Mouse (Mus musculus) monocyte, adult 5-6 weeks (primary cell): ENCODE measurements around the gene Mptx2. TPM values are rescaled to one million over a fixed set of nuclear protein-coding genes. Genes with fewer than 3 reads are reported as not detected.
A peak's percentile ranks its signal among the peaks of the same experiment; 100 is the strongest.
"Not testable (repeated sequence)": the region's sequence is repeated elsewhere in the genome, so short reads cannot be mapped to it uniquely, and the experiment has no call there.

Source experiments
- ATAC-seq: fragments of 153-309, 156-312 bp; replicated peaks from 2 replicates; pipeline ENCODE4 v1.8.0; 2017; ENCODE audit warnings: mild to moderate bottlenecking; ENCODE audit not compliant: low TSS enrichment, insufficient number of reproducible peaks, severe bottlenecking, poor library complexity, low FRiP score
- total RNA-seq: library from RNA; stranded (forward); fragments of 200-1000, 200-491, 200-594 nt; gene quantifications from 3 replicates; pipeline ENCODE4 v1.2.3, GENCODE M21; 2017

Gene Mptx2
- total RNA-seq: not detected in 3 replicates

GRCm38 (mm10) chr1:173277677-173278076 lies at the start of gene Mptx2:
TSS of gene Mptx2 (minus strand) at chr1:173277777.
- ATAC-seq: no peak

DNA sequence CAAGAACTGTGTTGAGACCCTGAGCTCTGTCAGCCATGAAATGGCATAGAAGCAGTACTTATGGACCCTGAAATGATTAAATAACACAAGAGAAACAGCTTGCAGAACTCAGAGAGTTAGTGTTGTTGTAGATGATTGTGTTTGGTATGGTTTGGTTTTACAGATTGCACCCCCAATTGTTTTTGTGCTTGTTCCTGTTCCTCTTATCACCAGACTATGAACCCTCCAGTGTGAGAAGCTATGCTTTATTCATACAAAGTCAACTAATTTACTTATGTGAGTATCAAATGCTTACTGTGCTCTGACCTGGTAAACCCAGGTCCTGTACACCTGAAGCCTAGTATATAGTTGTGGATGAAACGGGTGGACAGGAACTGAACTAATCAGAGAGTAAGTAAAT lies 49.0 kb upstream of the Mptx2 start:
- ATAC-seq: no peak

- ATAC-seq: no peak
Measured at GRCm38 (mm10) chr1:173325395-173325794, 47.8 kb upstream of the Mptx2 start.

DNA sequence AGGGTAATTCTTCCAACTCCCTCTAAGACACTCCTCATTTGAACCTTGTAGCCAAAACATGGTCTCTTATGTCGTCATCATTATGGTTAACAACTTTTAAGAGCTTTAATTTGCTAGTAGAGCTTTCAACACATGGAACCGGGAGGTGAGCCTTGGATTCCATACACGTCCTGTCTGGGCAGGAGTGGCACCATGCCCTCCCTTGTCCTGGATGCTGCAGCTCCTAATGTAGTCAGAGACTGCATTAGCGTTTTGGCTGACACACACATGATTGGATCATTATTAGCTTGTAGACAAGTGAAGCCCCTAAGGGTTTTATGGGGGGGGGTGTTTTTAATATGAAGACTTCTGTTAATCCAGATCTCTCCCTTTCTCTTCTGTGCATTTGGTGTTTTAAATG lies 47.4 kb upstream of the Mptx2 start:
- ATAC-seq: no peak

DNA sequence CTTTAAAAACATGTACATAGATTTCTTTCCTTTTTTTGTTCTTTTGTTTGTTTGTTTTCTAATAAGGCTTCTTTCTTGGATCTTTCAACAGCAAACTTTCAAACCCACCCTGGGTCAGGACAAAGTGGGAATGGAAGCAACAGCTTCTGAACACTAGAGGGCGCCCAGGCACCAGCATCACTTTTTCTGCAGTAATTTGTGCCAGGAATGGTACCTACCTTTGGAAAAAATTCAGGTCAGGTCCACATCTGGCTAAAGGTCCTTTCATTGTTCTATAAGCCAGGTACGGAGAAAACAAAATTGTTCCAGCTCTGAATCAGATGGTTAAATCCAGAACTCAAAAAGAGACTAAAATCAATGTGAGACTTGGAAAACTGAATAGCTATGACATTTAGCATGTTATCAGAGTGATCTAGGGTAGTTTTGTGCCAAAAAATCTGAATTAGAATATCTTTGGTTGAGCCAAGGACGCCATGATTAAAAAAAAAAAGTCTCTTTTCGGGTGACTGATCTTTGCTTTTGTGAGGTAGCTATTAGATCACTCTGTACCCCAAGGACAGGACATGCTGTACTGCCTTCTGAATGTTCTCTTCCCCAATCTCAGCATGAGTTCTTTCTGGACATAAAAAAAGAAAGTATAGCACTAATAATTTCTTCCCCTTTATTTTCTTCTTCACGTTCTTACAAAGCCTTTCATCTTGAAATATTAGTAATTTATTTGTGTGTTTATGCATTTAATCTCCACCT lies 46.4 kb upstream of the Mptx2 start:
- ATAC-seq: no peak

DNA sequence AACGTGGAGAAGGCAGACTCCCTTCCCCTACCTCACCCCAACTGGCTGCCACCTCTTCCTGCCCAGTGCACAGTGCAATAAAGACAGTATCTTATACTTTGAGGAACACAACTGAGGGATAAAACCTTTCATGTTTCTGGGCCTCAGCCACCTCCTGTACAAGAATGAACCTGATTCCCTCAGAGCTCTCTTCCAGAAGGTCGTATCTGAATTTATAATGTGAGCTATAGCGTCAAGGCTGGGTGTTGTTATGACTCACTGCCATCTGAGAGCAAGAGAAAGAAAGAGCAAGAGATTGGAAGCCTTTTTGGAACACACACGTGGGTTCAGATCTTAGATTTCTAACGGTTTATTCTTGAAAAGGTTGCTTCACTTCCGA lies 44.7 kb upstream of the Mptx2 start:
- no peak for ATAC-seq

GRCm38 (mm10) chr1:173321593-173322248 lies 44.1 kb upstream of the Mptx2 start:
- 0 out of 2 replicates have a peak, but pooled peaks have one; percentile 3 for ATAC-seq

DNA sequence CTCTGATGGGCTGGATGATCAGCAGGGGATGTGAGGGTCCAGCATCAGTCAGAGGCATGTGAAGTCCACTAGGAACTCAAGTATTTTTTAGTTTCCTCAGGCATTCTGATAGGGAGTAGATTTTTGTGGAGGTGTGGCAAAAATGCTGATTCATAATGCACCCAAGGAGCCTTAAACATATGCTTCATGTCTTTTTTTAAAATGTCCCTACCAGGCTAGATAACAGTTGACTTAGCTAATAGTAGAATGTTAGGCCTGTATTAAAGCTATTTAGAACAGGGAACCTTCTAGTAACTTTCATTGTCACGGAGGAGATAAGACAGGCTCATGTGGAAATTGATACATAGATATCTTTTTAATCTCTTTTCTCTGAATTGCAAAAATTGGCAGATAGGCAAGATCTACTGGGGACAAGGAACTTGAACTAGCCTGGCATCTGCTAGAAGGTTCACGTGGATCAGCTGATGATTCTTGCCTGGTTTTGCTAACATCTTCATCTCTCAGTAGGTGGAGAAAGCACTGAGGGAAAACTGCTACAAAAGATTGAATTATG lies 40.4 kb upstream of the Mptx2 start:
- ATAC-seq: no peak

GRCm38 (mm10) chr1:173315725-173316124 lies 38.1 kb upstream of the Mptx2 start:
- ATAC-seq: no peak

DNA sequence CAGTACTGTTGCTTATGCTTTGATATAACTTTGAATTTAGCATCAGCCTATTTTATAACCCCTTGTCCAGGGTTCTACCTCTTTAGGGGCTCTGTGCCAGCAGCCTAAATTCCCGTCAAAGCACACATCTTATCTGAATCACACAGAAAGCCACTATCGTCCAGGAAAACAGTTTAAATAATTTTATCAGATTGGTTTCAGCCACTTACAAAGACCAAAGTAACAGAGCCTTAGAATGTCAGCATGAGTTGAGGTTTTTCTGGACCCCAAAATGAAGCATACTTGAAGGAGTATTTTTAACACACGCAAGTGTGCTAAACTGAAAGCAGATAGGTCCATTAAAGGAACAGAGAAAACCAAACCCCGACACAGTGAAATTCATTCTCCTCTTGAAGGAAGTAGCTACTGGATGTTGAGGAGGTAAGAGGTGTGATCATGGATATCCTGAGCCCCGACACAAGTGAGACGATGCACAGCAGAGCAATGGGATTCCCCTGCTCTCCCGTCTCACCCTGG lies 36.0 kb upstream of the Mptx2 start:
- not testable (repeated sequence) for ATAC-seq

DNA sequence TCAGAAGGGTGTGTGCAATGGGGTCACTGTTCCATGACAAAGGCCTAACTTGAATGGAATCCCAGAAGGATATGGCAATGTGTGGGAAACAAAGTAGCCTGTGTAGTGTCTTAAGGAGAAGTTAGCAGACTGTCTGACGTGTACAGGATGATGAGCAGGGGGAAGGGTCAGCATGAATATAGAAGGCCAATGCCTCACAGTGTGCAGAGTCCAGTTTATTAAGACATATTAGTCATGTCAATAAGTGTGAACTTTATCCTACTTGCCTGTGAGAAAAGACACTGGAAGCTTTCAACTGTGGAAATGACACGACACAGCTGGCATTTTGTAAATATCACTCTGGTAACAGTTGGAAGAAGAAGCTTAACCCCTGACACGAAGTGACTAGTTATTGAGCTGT lies 25.2 kb upstream of the Mptx2 start:
- ATAC-seq: not testable (repeated sequence)

GRCm38 (mm10) chr1:173265701-173266100 lies 11.9 kb downstream of the Mptx2 start, which contains the start of gene Olfr418:
TSS of gene Olfr418 (plus strand) at chr1:173266001.
- no peak for ATAC-seq

DNA sequence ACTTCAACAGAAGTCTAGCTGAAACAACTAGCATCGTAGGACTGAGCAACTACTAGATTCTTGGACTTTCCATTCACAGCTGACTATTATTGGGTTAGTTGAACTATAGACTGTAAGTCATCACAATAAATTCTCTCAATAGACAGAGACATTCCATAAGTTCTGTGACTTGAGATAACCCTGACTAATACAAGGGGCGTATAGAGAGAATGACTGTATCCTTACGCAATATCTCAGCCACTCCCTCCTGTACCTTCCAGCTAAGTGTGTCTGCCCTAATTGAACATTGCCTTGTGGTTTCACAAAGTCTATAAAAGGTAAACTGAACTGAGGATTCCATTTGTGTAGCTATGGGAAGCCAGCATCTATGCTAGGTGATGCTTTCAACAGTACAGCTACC lies 27.7 kb downstream of the Mptx2 start:
- no peak for ATAC-seq

DNA sequence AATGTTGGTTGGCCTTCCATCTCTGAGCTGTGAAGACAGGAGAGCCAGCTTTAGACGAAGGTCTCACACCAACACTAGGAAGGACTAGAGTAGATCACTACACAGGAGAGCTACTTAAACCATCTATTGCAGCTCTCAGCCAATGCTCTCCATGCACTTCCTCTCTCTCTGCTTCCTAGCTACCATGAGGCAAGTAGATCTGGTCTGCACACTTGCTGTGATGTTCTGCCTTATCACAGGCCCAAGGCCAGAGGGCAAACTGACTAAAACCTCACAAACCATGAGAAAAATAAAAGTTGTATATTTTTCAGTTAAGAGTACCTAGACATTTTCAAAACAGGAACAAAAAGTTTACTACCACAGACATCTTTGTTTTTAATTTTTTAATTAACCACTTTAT lies 40.6 kb downstream of the Mptx2 start:
- ATAC-seq: not testable (repeated sequence)

DNA sequence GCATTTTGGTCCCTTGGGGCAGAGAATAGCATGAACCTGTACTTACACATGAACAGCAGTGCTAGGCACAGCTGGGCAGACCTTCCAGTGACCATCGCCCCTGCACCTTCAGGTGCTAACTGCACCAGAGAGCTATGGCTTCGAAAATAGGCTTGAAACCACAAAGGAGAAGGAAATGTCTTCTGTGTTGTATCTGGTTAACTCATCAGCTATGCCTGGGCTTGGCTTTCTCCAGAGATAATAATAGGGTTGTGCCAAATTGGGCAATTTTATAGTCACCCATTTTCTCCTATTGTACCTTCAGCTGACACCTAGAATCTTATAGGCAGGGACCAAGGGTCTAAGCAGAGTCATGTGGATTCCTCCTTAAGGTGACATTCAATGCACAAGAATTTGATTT lies 50.5 kb downstream of the Mptx2 start, which contains the start of gene Fcer1a:
TSS of gene Fcer1a (minus strand) at position 134 of the 400 bp plus-strand sequence.
- ATAC-seq: no peak

Other genes starting within 250 kb of the Mptx2 start
- gene Olfr1408, start 140.4 kb downstream of the Mptx2 start, total RNA-seq: not detected in 3 replicates
- not detected in 3 replicates for gene Olfr1406, start 87.1 kb downstream of the Mptx2 start, total RNA-seq
- gene Olfr218, start 80.0 kb downstream of the Mptx2 start, total RNA-seq: not detected in 3 replicates
- gene Olfr1404, start 65.4 kb downstream of the Mptx2 start, total RNA-seq: not detected in 3 replicates
- gene Fcer1a, start 50.6 kb downstream of the Mptx2 start, total RNA-seq: 4.8 to 56.5 TPM (median 29.0 TPM) in 3 replicates
- gene Olfr418, start 11.8 kb downstream of the Mptx2 start, total RNA-seq: not detected in 3 replicates
- gene Ackr1, start 56.0 kb upstream of the Mptx2 start, total RNA-seq: not detected in 3 replicates
- 140 to 167 TPM (median 156 TPM) in 3 replicates for gene Aim2, start 73.1 kb upstream of the Mptx2 start, total RNA-seq
- gene Cadm3, start 89.9 kb upstream of the Mptx2 start, total RNA-seq: 3.2 to 9.0 TPM (median 6.9 TPM) in 3 replicates
- gene Ifi206, start 213.3 kb upstream of the Mptx2 start, total RNA-seq: 4.2 to 36.2 TPM (median 8.6 TPM) in 3 replicates